Mouse (Mus musculus) CD8-positive naive resting alpha-beta T cell, adult 2 months (primary cell): ENCODE results near the gene 1700113H08Rik.

Source experiments
- DNase-seq, 2 experiments: peaks; one replicate each; pipeline ENCODE4 v3.0.0; 2022; ENCODE audit warnings: low read depth in 2 of 2, low spot score in 2 of 2

1700113H08Rik gene

DNA sequence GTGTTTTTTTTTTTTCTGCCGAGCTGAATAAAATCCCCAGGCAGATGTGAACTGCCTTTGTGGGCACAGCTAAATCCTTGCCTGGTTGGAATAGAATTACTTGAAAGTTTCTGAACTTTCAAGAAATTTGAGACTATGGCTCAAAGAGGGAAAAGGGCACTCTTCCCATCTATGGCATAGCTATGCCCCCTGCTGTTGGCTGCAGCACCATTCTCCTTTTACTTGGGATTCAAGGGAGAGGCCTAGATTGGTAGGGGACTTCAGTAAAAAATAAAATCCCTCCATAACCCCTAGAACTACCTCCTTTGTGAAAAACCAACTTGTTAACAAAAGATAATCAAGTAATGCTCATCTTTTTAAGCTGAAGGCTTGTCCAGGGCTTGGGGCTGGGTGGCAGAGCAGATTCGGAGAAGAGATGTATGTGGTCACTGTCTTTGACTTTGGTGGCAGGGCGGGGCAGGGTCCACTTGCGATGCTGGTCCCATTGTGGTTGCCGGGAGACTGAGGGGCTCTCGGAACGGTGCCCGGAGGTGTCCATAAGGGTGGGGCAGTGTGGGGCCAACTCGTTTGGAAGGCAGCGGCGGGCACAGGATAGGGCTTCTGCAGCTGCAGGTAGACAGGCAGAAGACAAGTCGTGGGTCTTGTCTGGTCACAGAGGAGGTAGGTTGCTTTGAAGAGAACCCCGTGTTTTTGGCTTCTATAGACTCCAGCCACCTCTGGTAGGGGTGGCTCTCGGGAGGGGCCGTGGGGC is at the start of gene 1700113H08Rik:
Gene 1700113H08Rik (plus strand): TSS at position 546 of the 751 bp plus-strand sequence.
- DNase-seq, result no peak

GRCm38 (mm10) chr10:87008215-87008499 is 49.7 kb upstream of the 1700113H08Rik start:
- no peak for DNase-seq

DNA sequence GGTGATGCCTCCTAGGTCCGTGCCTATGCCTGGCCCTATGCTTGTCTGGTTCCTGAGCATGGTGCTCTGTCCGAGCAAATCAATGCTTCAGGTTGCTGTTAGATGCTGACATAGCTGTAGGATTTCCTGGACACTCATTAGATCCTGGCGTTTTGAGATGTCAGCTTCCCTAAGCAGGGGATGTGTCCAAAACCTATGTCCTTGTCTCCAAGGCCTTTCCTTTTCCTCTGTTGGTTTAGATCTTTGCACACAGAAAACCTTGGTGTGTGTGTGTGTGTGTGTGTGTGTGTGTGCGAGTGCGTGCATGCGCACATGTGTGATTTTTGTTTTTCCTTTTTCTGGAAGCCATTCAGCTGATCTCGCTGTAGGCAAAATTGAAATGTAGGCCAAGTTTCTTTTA is 45.8 kb upstream of the 1700113H08Rik start:
- no peak for DNase-seq

- no peak for DNase-seq
Measured at GRCm38 (mm10) chr10:87014391-87014965, 43.4 kb upstream of the 1700113H08Rik start.

DNA sequence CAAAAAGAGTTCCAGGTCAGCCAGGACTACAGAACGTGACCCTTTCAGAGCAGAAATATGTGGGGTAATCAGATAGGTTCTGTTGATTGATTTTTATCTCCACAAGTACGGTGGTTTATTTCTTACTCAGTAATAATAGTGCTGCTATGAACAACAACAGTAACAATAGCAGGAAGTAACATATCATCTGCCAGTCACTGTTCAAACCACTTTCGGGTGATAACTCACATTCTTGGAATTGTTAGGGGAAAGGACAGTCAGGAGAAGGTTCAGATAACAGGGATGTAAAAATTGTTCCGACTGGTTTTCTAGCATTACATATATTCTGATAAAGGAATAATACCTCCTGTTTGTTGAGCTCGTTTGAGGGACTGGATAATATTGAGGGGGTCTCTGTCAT is 42.4 kb upstream of the 1700113H08Rik start:
- no peak for DNase-seq

DNA sequence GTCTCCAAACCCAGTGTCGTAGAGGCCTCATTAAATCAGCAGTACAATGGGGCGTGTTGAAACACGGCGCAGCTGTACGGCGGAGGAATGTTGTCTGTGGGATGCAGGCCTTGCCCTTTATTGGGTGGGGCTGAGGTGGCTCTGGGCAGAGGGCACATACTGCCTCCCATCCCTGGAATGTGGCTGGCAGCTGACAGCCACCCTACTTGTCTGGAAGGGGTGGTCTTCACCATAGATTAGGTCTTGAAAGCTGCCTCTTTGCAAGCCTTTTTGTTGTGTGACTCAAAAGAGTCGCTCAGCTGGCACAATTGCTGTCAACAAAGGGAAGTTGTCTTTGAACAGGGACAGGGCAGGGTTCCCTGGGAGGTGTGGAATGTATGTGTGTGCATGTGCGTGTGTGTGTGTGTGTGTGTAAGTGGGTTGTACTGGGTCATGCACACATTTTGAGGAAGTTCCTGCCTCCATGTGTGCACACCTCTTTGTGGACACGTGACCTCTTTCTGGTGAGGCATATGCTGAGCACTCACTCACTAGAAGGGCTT is 41.6 kb upstream of the 1700113H08Rik start:
- DNase-seq, result no peak

- no peak for DNase-seq
Measured at GRCm38 (mm10) chr10:87018876-87019275, 39.0 kb upstream of the 1700113H08Rik start.

DNA sequence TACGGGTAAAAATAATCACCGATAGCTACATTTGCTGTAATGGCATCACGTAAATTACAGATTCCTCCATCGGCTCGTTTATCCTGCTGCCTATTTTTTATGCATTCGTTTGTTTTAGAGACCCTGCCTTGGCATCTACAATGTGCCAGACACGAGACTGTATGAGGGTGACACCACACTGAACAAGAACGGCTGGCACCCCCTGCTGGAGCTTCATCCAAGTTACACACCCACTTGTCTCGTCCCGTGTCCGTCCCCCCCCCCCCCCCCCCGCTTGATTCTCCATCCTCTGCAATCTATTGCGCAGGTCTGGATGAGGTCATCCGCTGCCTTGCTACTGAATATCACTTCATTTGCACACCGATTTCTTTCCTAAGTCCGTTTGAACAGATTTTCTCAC is 37.1 kb upstream of the 1700113H08Rik start:
- no peak for DNase-seq

DNA sequence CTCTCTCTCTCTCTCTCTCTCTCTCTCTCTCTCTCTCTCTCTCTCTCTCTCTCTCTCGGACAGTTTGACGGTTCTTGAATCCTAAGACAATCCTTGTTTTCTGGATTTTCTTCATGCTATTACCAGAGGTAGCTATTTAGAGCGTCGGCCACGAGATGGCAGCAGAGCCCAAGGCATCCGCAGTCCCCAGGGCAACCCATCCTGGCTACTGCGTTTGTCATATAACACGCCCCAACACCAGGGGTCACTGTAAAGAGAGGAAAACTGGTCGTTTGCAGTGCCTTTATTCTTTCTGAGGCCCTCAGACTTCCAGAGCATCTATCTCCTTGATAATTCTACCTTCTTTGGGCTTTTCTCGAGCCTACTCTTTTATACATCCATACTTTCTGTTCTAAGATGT is 33.0 kb upstream of the 1700113H08Rik start:
- DNase-seq, result peak; percentile 16 to 43

DNA sequence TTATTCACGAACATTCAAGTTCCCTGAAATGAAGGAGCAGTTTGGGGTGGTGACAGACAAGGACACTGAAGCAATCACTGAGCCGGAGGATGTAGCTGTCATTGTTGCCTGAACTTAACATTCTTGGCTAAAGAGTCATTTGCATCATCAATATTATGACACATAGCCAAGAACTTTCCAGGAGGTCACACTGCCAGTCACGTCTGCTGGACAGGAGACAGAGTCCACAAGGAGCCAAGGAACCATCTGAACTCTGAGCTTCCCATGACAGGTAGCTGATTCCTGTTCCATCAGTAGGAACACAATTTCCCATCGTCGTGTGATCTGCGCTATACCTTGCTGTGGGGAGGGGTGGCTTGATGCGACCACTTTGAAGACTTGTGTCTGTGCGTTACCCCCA is 25.1 kb upstream of the 1700113H08Rik start:
- DNase-seq, result no peak

DNA sequence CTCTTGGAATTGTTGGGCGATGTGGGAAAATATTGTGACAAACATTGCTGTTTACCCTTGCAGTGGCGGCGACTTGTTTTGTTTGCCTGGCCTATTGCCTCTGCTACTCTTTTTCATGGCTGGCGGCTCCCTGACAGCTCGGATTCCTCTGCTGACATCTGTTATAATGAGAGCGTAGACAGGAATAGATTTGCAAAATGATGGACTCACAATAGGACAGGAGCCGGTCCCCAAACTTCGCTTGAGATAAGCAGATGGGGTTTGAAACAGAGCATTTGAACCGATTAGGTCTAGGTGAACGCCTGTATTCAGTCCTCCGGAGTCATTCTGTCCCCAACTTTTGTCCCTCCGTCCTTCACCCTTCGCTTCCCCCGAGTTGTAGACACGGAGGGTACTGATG is 22.0 kb upstream of the 1700113H08Rik start:
- DNase-seq, result no peak

- DNase-seq, result no peak
Measured at GRCm38 (mm10) chr10:87036271-87036703, 21.6 kb upstream of the 1700113H08Rik start.

GRCm38 (mm10) chr10:87037062-87037461 is 20.8 kb upstream of the 1700113H08Rik start:
- DNase-seq, result no peak

DNA sequence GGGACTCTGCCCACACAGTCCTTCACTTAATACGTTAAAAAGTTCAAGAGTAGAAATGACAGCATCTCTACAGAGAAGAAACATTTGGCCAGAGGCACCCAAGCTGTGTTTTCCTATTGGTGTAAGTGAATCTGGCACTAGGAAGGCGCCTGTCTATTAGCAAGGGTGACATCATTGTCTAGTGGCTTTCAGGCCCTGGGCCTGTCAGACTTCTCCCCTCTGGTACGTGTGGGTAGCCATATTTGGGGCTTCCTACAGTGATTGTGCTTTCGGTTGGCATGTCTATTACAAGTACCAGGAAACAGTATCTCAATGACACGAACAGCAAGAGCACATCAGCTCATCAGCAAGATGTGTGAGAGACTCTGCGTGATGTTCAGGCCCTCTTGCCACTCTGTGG is 18.5 kb upstream of the 1700113H08Rik start:
- no peak for DNase-seq

DNA sequence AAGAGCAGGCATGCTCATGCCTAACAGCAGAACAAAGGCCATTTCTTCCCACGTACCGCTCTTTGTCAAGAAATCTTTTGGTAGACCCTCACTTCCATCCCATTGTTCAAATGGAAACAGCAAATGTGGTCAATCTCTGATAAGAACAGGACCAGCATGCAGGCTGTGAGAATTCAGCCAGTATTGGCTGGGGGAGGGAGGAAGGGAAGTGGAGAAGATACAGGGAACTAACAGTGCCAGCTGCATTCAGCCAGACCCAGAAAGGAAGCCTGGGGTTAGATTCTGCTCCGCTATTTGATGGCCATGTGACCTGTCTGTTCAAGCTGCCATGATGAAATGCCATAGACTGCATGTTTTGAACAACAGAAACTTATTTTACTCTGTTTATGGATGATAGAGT is 18.0 kb upstream of the 1700113H08Rik start:
- DNase-seq, result no peak

GRCm38 (mm10) chr10:87041265-87041664 is 16.6 kb upstream of the 1700113H08Rik start:
- DNase-seq, result no peak

GRCm38 (mm10) chr10:87045273-87045672 is 12.6 kb upstream of the 1700113H08Rik start:
- DNase-seq, result no peak

DNA sequence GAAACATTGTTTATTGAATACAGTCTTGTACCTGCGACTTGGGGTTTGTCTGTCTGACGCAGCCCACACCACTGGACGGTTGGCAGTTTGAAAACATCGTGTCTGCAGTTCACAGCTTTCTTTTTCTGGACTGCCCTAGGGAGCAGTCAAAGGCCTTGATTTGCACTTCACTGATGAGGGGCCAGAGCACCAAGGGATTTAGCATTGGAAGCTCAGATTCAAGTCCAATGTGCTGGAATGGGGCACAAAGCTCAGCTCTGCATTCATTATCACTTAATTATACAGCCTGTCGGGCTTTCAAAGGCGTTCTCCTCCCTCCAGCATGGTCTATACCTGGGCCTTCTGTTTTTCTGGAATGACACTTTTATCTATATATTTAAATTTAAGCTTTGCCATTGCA is 11.4 kb upstream of the 1700113H08Rik start:
- DNase-seq, result no peak

- DNase-seq, result no peak
Measured at GRCm38 (mm10) chr10:87046931-87047468, 10.8 kb upstream of the 1700113H08Rik start.

DNA sequence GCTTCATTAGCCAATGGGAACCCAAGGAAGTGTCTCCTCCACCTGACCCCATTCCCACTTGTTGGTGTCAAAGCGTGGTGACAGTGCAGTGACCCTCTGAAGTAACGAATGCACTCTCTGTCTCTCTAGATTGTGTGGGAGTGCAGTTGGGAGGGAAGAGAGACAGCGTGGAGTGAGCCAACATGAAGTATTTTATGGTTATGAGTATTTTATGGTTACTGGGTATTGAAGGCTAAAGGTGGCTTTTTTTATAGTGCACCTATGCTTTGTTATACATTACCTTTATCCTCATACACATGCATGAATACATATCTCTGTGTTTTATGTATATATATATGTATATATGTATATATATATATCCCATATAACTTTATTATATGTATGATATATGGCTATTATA is 8.7 kb upstream of the 1700113H08Rik start:
- no peak for DNase-seq

- no peak for DNase-seq
Measured at GRCm38 (mm10) chr10:87051714-87052113, 6.1 kb upstream of the 1700113H08Rik start.

DNA sequence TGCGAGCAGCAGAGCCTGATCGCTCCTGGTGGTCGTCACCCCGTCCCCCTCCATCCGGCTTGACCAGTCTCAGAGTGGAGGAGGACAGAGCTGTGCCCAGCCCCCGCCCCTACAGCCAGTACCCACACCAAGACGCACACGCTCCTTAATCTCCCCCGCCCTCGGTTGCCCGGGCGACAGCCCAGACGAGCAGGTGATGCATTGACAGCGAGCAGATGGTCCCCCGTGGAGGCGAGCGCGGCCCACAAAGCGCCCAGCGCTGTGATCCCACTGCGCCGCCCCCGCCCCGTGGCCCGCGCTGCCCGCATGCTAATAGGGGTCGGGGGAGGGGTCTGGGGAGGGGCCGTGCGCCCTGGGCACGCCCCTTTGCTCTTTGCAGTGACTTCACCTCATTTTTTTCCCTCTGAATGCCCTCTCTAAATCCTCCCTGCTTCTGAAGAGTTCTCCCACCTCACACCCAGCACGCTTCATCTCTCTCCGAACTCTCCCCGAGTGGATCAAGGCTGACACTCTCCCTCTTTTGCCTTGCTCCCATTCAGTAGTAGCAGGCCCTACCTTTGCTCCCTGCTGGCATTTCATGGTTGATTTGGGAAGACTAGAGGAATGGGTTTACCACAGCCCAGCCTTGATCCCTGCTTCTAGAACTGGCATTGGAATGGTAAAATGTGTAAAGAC is 543 bp downstream of the 1700113H08Rik start:
- DNase-seq, result no peak
